Mouse (Mus musculus): ENCODE results near the gene Zscan26.

Zscan26 gene

DNA sequence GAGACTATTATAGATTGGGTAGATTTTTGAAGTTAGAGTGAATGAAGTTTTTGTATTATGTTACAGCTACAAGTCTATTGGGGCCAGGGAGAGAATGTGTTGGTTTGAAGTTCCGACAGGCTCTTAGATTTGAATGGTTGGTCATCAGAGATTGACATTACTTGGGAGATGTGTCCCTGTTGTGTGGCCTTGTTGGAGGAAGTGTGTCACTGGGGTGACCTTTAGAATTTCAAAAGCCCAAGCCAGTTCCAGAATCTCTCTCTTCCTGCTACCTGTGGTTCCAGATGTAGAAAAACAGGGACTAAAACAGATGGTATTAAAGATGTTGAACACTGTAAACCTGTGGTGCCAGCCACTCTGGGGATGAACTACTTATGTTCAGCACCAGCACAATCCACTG lies 25.9 kb downstream of the Zscan26 start:
- DNase-seq (ENCODE audit: low spot score in 2 of 2): no peak

DNA sequence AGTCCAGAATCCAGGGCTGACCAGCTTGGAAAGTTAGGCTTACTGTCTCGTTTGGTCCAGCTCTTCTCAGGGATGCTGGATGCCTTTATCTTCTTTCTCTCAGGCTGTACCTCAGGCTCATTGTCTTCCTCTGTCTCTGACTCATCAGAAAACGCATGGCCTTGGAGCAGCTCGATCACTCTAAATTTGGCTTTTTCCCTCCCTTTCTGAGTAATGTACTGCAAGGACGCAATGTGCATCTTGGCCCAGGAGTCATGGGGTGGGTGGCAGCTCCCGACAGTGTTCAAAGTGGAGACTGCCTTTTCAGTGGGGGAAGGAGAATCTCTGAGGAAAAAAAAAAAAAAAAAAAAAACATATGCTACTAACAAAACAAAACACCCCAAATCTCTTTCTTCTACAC lies 30.2 kb downstream of the Zscan26 start:
- DNase-seq (ENCODE audit: low spot score in 2 of 2): no peak

DNA sequence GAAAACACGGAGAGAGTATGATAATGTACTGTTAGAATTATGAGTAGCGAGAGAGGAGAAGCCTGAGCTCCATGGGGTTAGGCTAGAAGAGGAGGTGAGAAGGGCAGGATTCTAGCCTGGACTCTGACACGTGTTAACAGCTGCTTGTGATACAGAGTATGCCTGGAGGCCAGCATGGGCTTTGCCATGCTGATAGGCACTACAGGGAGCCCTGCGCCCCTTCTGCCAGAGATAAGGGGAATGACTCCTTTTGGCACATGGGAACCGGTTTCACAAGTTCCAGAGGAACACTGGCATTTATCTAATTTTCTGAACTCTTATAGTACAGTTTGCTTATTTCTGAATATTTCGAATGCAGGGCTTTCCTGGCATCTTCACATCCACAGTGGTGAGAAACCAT lies 34.7 kb downstream of the Zscan26 start:
- no peak for DNase-seq (ENCODE audit: low spot score in 2 of 2)

DNA sequence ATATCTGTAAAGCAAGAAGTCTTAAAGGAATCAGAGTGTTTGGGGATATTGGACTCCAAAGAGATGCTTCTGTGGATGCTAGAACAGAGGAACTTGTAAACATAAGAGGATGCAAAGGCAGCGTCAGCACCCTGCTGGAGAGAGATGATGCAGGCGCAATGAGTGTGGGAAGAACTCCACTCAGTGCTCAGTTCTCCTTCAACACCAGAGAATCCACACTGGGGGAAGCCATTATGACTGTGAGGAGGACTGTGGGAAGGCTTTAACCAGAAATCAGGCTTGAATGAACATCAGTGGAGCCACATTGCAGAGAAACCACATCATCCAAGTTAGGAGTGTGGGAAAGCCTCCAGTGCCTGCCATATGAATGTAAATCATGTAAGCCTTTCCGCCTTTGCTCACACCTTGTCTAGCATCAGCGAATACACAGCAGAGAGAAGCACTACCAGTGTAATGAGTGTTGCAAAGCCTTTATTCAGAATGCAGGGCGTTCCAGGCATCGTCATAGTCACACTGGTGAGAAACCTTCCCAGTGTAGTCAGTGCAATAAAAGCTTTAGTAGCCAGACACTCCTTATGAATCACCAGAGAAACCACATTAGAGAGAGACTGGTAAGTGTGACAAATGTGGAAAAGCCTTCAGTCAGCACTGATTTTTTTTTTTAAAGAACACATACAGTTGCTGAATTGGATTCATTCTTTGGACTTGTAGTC lies 36.1 kb downstream of the Zscan26 start:
- no peak for DNase-seq (ENCODE audit: low spot score in 2 of 2)

DNA sequence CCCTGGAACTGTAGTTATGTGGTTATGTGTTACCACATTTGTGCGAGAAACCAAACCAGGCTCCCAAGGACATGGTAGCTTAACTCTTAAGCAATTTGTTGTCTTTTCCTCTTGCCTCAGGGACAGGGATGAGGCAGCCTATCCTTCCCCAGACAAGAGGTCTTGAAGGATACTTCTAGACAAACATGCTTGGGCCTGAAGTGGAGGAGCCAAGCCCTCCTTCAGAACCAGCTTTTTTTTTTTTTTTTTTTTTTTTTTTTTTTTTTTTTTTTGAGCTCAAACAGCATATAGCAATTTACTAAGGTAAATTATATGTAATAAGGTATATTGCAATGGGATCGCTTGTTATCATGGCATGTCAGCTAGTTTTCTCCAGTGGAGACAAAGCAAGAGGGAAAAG lies 37.8 kb downstream of the Zscan26 start:
- DNase-seq (ENCODE audit: low spot score in 2 of 2): no peak

DNA sequence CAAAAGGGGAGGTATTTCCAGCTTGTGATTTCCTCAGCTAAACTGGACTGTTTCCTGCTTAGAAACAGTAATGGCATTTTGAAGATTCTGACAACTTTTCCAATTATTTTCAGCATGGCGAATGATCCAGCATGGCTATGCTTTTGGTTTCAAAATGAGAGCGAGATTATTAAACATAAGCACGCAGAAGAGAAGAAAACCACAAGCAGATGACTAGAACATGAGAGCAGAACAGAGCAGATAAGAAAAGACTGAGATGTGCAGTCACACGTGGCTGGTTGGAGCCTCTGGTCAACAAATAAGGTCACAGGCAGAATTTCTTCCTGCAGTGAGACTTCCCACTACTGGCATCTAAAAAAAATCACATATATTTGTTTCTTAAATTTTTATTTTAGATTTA lies 38.3 kb downstream of the Zscan26 start:
- DNase-seq (ENCODE audit: low spot score in 2 of 2): no peak

DNA sequence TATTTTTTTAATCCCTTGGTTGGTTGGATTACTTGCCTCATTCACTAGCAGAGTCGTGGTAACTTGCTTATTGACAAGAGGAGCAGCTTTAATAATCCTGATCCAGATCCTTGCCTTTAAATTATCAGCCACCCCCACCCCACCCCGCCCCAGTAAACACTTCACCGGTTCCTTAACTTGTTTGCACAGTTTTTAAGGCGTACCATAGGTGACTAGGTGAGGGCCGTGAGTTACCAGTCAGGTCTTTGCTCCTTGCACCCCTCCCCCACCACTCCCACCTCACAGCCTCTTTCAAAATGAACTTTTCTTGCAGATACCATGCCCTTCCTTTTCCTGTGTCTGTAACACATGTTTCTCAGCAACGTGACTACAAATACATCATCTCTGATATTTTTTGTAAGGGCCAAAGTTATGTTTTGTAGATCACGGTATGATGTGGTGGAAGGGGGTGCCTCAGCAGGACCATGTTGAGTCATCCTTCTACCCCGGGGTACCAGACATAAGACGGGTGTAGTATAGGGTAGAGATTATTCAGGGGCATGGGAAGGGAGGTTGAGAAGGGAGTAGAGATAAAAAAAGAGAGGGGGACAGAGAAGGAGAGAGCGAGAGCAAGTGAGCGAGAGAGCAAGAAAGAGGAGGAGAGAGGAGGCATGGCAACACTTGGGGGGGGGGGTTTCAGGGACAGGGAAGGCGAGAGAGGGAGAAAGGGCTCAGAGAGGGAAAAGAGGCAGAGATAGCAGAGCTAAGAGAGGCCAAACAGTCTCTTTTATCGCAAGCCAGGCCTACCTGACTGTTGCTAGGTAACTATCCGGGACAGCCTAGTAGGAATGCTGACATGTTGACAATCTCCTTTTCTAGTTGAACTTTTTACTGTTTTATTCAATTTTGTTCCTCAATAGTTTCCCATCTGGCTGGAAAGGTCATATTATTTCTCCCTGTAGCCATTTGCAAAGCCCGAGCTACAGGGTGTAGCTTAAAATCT lies 39.0 kb downstream of the Zscan26 start:
- no peak for DNase-seq (ENCODE audit: low spot score in 2 of 2)

DNA sequence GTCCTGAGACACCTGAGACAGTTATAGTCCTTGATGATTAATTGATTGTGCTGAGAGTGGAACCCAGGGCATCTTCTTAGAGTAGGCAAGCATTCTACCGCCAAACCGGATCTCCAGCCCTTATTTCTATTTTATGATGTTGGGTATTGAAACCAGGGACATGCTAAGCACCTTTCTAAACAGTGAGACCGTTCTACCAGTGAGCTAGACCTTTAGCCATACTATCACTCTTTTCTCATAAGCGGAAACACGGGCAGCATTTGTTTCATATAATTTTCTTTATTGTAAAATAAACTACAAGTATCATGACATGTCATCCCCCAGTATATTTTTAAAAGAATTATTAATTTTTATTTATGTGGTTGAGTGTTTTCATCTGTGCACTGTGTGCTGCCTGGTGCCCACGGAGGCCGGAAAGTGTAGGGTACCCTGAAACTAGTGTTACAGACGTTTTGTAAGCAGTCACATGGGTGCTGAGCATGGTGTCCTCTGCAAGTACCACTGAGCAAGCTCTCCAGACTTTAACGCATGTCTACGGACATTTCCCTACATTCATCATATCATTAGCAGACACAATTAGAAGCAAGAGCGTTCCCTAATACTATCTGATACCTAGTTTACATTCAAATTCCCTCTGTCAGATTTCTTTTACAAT lies 44.6 kb downstream of the Zscan26 start:
- DNase-seq (ENCODE audit: low spot score in 2 of 2): no peak

DNA sequence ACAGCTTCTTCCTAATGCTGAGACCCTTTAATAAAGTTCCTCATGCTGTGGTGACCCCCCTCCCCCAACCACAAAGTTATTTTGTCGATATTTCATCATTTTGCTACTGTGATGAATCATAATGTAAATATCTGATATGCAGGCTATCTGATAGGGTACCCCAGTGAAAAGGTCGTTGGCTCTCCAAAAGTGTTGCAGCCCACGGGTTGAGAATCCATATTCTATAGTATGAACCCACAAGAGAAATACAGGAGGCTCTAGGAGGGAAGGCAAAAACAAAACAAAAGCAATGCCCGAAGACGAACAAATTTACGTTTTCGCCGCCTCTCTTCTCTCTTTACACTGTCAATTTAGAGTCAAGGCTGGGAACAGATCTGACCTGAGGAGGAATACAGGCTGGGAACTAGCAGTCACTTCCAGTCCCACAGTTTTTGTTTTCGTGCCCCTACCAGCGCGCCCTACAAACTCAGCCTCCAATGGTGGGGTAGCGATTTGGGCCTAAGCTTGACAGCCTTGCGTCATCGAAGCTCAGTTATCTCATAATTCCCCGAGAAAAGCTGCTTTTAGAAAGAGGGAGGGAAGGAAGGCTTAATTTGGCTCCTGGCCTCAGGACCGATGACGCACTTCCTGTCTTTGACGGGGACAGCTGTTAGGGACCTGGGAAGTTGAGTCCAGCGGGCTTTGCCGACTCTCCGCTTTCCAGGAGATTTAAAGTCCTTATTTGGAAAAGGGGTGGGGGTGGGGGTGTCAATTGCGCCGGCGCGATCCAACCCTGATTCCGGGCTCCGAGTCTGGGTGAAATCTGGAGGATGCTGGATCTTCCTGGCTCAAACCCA lies 45.3 kb downstream of the Zscan26 start:
- DNase-seq (ENCODE audit: low spot score in 2 of 2): peak; percentile 77 to 81

DNA sequence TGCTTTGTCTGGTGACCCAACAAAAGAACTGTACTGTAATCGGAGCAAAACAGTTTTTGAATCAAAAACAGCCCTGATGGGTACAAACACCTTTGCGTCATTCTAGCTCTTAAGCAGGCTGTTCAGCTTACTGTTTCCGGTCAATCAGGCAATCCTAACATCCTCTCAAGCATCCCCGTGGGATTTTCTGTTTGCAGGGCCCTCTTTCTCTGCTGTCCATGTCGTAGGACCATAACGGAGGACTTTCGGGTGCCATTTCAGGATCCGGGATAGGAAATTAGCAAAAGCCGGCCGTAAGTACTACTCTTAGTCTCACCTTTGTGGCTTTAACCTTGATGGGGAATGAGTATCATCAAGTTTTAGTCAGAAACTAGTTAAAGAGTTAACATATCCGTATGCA lies 46.2 kb downstream of the Zscan26 start:
- DNase-seq (ENCODE audit: low spot score in 2 of 2): no peak

DNA sequence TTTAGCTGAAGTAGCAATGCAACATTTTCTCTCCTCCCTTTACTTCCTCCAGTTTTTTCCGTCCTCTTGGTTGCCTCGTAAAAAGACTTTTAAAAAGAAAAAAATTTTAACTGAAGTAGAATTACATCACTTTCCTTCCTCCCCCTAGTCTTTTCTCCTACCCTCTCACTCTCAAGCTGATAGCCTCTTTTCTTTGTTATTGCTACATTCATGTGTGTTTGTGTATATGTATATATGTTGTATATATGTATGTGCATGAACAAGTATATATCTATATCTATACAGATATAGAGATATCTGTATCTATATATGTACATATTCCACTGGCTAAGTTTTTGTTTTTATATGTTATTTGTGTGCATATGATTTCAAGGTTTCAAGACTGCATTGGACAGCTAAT lies 50.7 kb downstream of the Zscan26 start:
- no peak for DNase-seq (ENCODE audit: low spot score in 2 of 2)

DNA sequence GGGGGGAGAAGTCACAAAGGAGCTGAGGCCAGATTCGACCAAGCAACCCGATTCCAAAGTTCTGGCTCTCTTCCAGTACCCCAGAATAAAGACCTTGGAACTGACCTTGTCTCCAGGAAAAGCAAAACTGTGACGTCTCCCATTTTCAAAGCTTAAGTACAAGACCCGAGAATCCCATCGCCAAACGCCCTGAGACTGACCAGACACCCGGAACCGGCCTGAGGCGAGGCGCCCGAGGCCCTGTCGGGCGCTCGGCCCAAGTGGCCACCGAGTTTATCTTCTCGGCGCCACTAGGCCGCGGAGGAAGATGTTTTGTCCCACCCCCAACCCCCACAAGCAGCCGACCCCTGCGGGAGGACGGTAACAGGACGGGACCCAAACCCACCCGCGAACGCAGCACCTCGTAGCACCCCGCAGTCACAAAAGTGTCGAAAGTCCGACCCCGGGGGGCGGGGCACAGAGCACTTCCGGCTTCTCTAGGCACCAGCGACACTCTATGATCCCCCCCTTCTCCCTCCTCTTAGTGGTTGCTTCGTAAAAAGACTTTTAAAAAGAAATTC lies 51.2 kb downstream of the Zscan26 start, which contains the start of gene Zkscan3:
Gene Zkscan3 (minus strand): TSS at position 469 of the 560 bp plus-strand sequence.
- DNase-seq (ENCODE audit: low spot score in 2 of 2): peak; percentile 71 to 81

DNA sequence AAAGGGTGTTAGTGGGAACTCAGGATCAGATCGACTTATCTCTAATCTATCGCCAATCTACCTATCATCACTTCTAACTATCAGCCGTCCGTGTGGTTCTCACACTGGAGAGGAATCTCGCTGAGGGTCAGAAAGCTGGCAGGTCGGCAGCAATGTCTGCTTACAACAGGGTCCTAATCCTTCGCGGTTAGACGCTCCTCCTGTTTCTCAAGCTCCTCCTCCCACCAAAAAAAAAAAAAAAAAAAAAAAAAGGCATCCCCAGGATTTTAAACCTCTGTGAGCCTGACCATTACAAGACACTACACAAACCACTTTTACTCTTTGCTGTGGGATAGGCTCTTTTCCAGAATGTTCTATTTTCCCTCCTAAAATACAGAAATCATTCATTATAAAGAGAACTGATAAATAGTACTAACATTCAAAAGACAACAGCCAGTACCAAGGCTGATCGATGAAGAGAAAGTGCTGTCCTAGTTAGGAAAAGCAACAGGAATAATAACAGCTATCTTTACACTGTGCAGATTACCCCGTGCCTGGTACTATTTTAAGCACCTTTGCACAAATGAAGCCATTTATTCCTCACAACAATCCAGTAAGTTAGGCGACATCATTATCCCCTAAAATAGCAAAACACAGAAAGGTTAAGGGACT lies 51.8 kb downstream of the Zscan26 start:
- DNase-seq (ENCODE audit: low spot score in 2 of 2): no peak

DNA sequence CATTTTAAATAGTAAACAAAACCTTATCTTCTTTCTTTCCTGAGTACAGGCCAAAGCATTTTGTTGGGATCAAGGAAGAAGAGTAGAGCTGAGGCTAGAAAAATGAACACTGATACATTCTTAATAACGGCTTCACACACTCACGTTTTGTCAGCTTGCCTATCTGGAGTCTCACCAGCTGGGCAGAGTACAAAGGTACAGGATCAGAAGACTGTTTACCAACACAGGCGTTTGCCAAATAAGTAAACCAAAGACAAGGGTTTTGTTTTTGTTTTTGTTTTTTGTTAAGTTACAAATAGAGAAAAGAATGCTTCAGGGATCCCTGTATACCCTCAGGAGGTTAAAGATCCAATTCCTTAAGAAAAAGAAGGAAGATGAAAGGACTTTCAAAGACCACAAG lies 52.4 kb downstream of the Zscan26 start:
- no peak for DNase-seq (ENCODE audit: low spot score in 2 of 2)

DNA sequence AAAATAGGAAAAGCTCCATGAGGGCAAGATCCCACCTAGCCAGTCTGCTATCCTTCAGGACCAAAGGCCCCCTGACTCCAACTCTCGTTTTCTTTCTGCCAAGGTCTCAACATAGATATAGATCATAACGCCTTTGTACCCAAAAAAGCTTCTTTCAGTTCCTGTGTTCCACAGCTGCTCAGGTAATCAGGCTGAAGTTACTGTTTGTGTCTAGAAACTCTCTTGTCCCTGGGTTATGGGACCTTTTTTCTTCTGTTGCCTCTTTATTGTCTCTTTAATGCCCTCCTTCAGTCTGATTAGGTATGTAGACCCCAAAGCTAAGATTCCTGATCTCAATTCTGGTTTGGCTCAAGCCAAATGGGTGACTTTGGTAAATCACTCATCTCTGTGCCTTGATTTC lies 56.0 kb downstream of the Zscan26 start:
- no peak for DNase-seq (ENCODE audit: low spot score in 2 of 2)

DNA sequence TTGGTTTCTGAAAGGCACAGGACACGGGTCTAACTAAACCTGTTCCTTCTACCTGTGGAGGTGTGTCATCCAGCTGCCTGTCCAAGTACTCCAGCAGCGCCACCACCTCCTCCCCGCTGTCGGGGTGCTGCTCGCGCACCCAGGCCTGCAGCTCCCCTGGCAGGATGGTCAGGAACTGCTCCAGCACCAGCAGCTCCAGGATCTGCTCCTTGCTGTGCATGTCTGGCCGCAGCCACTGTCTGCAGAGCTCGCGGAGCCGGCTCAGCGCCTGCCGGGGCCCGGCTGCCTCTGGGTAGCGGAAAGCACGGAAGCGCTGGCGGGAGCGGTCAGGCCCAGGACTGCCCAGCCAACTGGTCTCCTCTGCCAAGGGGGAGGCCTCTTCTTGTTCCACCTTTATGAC lies 57.5 kb downstream of the Zscan26 start:
- peak in 1 of 2 experiments; percentile 15 for DNase-seq (ENCODE audit: low spot score in 2 of 2)

DNA sequence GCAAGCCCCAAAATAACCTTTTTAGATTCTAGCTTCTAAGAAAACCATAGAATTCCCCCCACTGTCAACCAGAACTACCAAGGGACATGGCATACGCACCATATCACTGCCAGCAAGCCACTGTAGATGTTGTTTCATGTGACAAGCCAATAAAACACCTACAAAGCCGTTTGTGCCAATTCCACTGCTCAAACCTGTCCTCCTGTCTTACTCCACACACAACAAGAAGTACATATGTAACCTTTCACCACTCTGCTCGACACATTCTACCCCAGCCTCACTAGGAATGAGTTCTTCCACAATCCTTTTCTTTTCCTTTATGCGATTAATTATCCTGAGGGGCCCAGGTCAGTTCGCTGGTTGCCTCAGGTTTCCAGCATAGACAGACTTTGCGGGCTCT lies 57.9 kb downstream of the Zscan26 start:
- DNase-seq (ENCODE audit: low spot score in 2 of 2): no peak

DNA sequence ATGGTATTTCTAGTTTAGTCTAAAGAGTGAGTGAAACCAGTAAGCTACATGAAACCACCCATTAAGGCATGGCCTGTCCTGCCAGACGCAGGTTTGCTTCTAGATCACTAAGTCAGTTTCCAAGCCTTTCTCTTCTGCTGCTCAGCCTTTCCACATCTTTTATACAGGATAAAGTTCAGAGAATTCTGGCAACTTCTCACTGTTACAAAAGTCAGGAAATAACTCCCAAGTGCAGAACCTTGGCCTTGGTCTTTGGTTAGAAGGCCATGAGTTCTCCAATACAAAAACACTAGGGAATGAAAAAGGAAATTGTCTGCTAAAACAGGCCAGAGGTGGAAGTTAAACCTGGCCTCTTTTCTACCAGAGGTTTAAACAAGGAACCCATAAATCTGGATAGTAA lies 58.3 kb downstream of the Zscan26 start:
- no peak for DNase-seq (ENCODE audit: low spot score in 2 of 2)

Measured in frontal cortex, postnatal 10 days (tissue).